Mouse (Mus musculus): ENCODE measurements around the gene Pa2g4. TPM values are rescaled to one million over a fixed set of nuclear protein-coding genes. Genes with fewer than 3 reads are reported as not detected.
A peak's percentile ranks its signal among the peaks of the same experiment; 100 is the strongest.
"Not testable (repeated sequence)": the region's sequence is repeated elsewhere in the genome, so short reads cannot be mapped to it uniquely, and the experiment has no call there.

Gene Pa2g4
- 124 and 125 TPM in 2 replicates for polyA plus RNA-seq (2015; fragmentation: Nextera tagmentation; extraction: Ambion mirVana)

DNA sequence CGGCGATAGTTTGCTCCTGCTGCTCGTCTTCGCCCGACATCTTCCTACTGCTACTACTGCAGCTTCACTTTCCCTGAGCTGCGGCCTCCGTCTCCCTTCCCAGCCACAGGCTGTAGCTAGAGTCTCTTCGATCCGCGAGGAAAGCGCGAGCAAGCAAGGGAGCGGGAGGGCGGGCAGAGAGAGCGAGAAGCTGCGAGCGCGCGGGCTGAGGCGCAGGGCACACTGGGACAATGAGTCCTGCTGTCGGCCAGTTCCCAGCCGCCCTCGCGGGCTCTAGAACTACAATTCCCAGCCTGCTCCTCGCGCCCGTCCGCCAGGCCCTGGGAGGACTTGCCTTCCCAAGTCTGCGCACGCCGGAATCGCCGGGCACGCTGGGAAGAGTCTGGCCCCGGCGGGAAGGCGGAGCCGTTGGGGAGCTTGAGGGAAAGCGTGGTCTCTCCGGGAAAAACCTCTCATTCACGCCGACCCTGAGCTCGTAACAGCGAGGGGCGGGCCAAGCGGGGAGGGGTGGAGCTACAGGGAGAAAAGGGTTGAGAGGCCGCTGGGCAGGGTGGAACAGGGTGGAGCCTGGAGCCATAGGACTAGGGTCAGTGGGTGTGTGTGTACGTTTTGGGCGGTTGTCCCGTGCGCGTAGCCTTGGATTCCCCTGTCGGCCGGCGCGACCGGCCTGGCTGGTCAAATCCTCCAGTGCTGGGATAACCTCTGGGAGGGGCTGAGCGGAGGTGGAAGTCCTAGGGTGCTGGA is at the start of gene Pa2g4:
Pa2g4 (minus strand) TSS at position 200 of the 744 bp plus-strand sequence.
- H3K4me1 ChIP-seq (ENCODE audit: control insufficient read depth, insufficient read depth, low read length), result peaks cover 12% of the 10 kb centered on the region
- WGBS, result under 1% methylated on average over 57 of the region's 58 CpGs
- H3K9me3 ChIP-seq (replicated peaks; ENCODE audit: control insufficient read depth, low read length, poor library complexity, severe bottlenecking), result no peaks in the 10 kb centered on the region
- peak within 1 kb of the TSS; percentile 91 for H3K4me2 ChIP-seq (ENCODE audit: low read length)
- H3K27me3 ChIP-seq (ENCODE audit: control insufficient read depth, insufficient read depth, low read depth, low read length), result no peaks in the 10 kb centered on the region
- peak; percentile 99 for ATAC-seq
- H3K36me3 ChIP-seq (ENCODE audit: control insufficient read depth, insufficient read depth, low read length), result 0 out of 2 replicates have a peak, but pooled peaks cover 6% of the 10 kb centered on the region
- H3K4me3 ChIP-seq (ENCODE audit: low read depth, low read length), result peak within 1 kb of the TSS; percentile 93
- H3K27ac ChIP-seq (ENCODE audit: low read length), result peak within 1 kb of the TSS; percentile 92
- peak within 1 kb of the TSS; percentile 95 for H3K9ac ChIP-seq (ENCODE audit: low read depth, low read length)

DNA sequence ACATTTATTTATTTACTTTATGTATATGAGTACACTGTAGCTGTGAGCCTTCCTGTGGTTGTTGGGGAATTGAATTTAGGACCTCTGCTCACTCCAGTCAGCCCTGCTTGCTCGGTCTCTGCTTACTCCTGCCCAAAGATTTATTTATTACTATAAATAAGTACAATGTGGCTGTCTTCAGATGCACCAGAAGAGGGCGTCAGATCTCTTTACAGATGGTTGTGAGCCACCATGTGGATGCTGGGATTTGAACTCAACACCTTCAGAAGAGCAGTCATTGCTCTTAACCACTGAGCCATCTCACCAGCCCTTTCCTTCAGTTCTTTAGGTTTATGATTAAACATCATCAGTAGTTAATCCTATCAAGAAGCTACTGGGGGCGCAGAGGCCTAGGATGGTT is 49.1 kb upstream of the Pa2g4 start:
- no peak overlapping the region for H3K4me3 ChIP-seq (ENCODE audit: low read depth, low read length)
- H3K36me3 ChIP-seq (ENCODE audit: control insufficient read depth, insufficient read depth, low read length), result no peaks in the 10 kb centered on the region
- H3K27ac ChIP-seq (ENCODE audit: low read length), result no peak overlapping the region
- H3K9ac ChIP-seq (ENCODE audit: low read depth, low read length), result no peak overlapping the region
- H3K4me1 ChIP-seq (ENCODE audit: control insufficient read depth, insufficient read depth, low read length), result no peaks in the 10 kb centered on the region
- H3K27me3 ChIP-seq (ENCODE audit: control insufficient read depth, insufficient read depth, low read depth, low read length), result no peaks in the 10 kb centered on the region; the same call in 1 of the 2 replicates
- H3K9me3 ChIP-seq (replicated peaks; ENCODE audit: control insufficient read depth, low read length, poor library complexity, severe bottlenecking), result no peaks in the 10 kb centered on the region
- H3K4me2 ChIP-seq (ENCODE audit: low read length), result no peak overlapping the region
- WGBS, result 56% methylated on average over 3 of the region's 3 CpGs
- no peak for ATAC-seq

DNA sequence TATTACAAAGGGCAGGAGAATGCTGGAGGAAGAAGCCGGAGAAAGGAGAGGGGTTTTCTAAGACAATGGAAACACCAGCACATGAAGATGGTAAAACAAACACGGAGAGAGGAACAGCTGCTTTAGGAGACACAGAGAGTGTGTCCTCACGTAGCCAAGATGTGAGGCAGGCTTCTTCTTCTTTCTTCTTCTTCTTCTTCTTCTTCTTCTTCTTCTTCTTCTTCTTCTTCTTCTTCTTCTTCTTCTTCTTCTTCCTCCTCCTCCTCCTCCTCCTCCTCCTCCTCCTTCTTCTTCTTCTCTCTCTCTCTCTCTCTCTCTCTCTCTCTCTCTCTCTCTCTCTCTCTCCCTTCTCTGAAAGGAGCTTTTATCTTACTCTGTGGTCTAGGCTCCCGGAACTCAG is 48.0 kb upstream of the Pa2g4 start:
- H3K27ac ChIP-seq (ENCODE audit: low read length); ATAC-seq; H3K4me3 ChIP-seq (ENCODE audit: low read depth, low read length); H3K9me3 ChIP-seq (replicated peaks; ENCODE audit: control insufficient read depth, low read length, poor library complexity, severe bottlenecking); H3K27me3 ChIP-seq (ENCODE audit: control insufficient read depth, insufficient read depth, low read depth, low read length); H3K9ac ChIP-seq (ENCODE audit: low read depth, low read length); H3K4me2 ChIP-seq (ENCODE audit: low read length); H3K36me3 ChIP-seq (ENCODE audit: control insufficient read depth, insufficient read depth, low read length); H3K4me1 ChIP-seq (ENCODE audit: control insufficient read depth, insufficient read depth, low read length): not testable (repeated sequence)
- WGBS, result 69% methylated on average over 4 of the region's 4 CpGs

- Histone ChIP-seq H3K9ac (ENCODE audit: low read depth, low read length) (no peak overlapping the region), H3K36me3 (ENCODE audit: control insufficient read depth, insufficient read depth, low read length) (no peaks in the 10 kb centered on the region), H3K9me3 (replicated peaks; ENCODE audit: control insufficient read depth, low read length, poor library complexity, severe bottlenecking) (no peaks in the 10 kb centered on the region), H3K4me2 (ENCODE audit: low read length) (no peak overlapping the region), H3K4me1 (ENCODE audit: control insufficient read depth, insufficient read depth, low read length) (no peaks in the 10 kb centered on the region), H3K4me3 (ENCODE audit: low read depth, low read length) (no peak overlapping the region), H3K27ac (ENCODE audit: low read length) (no peak overlapping the region), H3K27me3 (ENCODE audit: control insufficient read depth, insufficient read depth, low read depth, low read length) (no peaks in the 10 kb centered on the region; the same call in 1 of the 2 replicates)
- ATAC-seq, result no peak
- WGBS, result 48% methylated on average over 6 of the region's 6 CpGs
Observed at GRCm38 (mm10) chr10:128613154-128613440, 47.3 kb upstream of the Pa2g4 start.

DNA sequence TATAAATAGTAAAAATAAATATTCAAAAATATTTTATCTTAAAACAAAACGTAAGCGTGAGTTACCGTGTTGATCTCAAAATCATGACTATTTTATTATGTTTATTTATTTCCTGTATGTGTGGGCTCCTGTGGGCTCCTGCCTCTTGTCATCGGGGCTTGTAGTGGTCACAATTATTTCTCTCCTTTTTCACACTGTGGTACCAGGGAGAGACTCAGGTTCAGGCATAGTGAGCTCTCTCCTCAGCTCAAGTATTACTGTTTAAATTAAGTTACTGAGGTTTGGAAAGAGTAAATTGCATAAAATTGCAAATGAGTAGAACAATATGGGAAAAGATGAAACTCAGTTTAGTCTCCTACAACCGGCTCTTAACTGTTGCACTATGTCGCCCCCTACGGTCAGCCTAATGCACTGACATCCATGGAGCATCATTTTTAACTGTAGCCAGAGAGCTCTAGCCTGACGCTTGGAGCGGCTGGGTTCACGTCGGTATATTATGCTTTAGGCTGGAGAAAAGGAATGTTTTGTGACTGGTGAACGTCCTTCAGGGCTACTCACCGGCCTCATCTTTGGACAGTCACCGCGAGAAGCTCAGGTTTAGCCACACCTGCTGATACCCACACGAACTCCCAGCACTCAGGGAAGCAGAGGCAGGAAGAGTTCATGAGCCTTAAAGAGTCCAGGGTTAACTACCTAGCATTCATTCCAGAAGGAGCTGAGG is 46.8 kb upstream of the Pa2g4 start:
- H3K27ac ChIP-seq (ENCODE audit: low read length), result no peak overlapping the region
- no peaks in the 10 kb centered on the region; the same call in 1 of the 2 replicates for H3K27me3 ChIP-seq (ENCODE audit: control insufficient read depth, insufficient read depth, low read depth, low read length)
- ATAC-seq, result peak; percentile 64; the same call in 1 of the 2 replicates
- H3K4me1 ChIP-seq (ENCODE audit: control insufficient read depth, insufficient read depth, low read length), result no peaks in the 10 kb centered on the region
- H3K36me3 ChIP-seq (ENCODE audit: control insufficient read depth, insufficient read depth, low read length), result no peaks in the 10 kb centered on the region
- WGBS, result 14% methylated on average over 16 of the region's 16 CpGs
- peak overlapping the region; percentile 30; the same call in 1 of the 2 replicates for H3K4me2 ChIP-seq (ENCODE audit: low read length)
- H3K4me3 ChIP-seq (ENCODE audit: low read depth, low read length), result no peak overlapping the region
- no peaks in the 10 kb centered on the region for H3K9me3 ChIP-seq (replicated peaks; ENCODE audit: control insufficient read depth, low read length, poor library complexity, severe bottlenecking)
- no peak overlapping the region for H3K9ac ChIP-seq (ENCODE audit: low read depth, low read length)

DNA sequence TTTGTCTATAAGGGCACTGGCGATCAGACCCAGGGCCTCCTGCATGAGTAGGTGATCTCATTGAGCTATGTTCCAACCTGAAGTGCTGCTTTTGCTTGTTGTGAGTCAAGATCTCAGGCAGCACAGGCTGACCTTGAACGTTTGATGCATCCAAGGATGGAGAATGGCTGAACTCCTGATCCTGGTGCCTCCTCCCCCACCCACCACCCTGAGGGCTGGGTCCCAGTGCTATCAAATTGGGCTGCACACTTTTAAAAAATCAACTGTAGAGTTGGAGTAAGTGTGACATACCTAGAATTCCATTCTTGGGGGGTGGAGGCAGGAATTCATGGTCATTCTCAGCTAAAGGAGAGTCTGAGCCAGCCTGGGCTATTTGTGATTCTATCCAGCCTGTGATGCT is 40.7 kb upstream of the Pa2g4 start:
- no peaks in the 10 kb centered on the region for H3K27me3 ChIP-seq (ENCODE audit: control insufficient read depth, insufficient read depth, low read depth, low read length)
- no peak overlapping the region for H3K27ac ChIP-seq (ENCODE audit: low read length)
- WGBS, result 46% methylated on average over 2 of the region's 2 CpGs
- no peaks in the 10 kb centered on the region for H3K4me1 ChIP-seq (ENCODE audit: control insufficient read depth, insufficient read depth, low read length)
- no peaks in the 10 kb centered on the region for H3K36me3 ChIP-seq (ENCODE audit: control insufficient read depth, insufficient read depth, low read length)
- ATAC-seq, result no peak
- no peak overlapping the region for H3K4me2 ChIP-seq (ENCODE audit: low read length)
- H3K9ac ChIP-seq (ENCODE audit: low read depth, low read length), result no peak overlapping the region
- H3K4me3 ChIP-seq (ENCODE audit: low read depth, low read length), result no peak overlapping the region
- no peaks in the 10 kb centered on the region for H3K9me3 ChIP-seq (replicated peaks; ENCODE audit: control insufficient read depth, low read length, poor library complexity, severe bottlenecking)

- no peak overlapping the region for H3K27ac ChIP-seq (ENCODE audit: low read length)
- H3K4me1 ChIP-seq (ENCODE audit: control insufficient read depth, insufficient read depth, low read length), result no peaks in the 10 kb centered on the region
- H3K27me3 ChIP-seq (ENCODE audit: control insufficient read depth, insufficient read depth, low read depth, low read length), result no peaks in the 10 kb centered on the region
- no peak overlapping the region for H3K4me3 ChIP-seq (ENCODE audit: low read depth, low read length)
- ATAC-seq, result no peak
- 90% methylated on average over 4 of the region's 4 CpGs for WGBS
- H3K9ac ChIP-seq (ENCODE audit: low read depth, low read length), result 0 out of 2 replicates have a peak overlapping the region, but pooled peaks have one; percentile 10
- H3K4me2 ChIP-seq (ENCODE audit: low read length), result no peak overlapping the region
- no peaks in the 10 kb centered on the region for H3K9me3 ChIP-seq (replicated peaks; ENCODE audit: control insufficient read depth, low read length, poor library complexity, severe bottlenecking)
- H3K36me3 ChIP-seq (ENCODE audit: control insufficient read depth, insufficient read depth, low read length), result no peaks in the 10 kb centered on the region
Observed at GRCm38 (mm10) chr10:128602470-128603128, 36.8 kb upstream of the Pa2g4 start.

DNA sequence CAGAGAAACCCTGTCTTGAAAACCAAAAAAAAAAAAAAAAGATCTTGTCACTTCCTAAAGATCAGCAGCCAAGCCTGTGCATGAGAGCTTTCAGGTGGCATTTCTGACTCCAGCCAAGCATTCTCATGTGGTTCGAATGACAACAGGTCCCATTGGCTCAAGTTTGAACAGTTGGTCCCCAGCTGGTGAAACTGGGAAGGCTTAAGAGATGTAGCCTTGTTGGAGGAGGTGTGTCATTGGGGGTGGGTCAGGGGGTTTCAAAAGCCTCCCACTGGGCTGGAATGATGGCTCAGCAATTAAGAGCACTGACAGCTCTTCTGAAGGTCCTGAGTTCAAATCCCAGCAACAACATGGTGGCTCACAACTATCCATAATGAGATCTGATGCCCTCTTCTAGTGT is 35.7 kb upstream of the Pa2g4 start:
- Histone ChIP-seq H3K27ac (ENCODE audit: low read length) (no peak overlapping the region), H3K27me3 (ENCODE audit: control insufficient read depth, insufficient read depth, low read depth, low read length) (no peaks in the 10 kb centered on the region), H3K4me1 (ENCODE audit: control insufficient read depth, insufficient read depth, low read length) (no peaks in the 10 kb centered on the region), H3K4me3 (ENCODE audit: low read depth, low read length) (no peak overlapping the region), H3K9me3 (replicated peaks; ENCODE audit: control insufficient read depth, low read length, poor library complexity, severe bottlenecking) (no peaks in the 10 kb centered on the region), H3K9ac (ENCODE audit: low read depth, low read length) (no peak overlapping the region), H3K36me3 (ENCODE audit: control insufficient read depth, insufficient read depth, low read length) (no peaks in the 10 kb centered on the region), H3K4me2 (ENCODE audit: low read length) (no peak overlapping the region)
- 93% methylated on average over 1 of the region's 1 CpGs for WGBS
- ATAC-seq, result no peak

DNA sequence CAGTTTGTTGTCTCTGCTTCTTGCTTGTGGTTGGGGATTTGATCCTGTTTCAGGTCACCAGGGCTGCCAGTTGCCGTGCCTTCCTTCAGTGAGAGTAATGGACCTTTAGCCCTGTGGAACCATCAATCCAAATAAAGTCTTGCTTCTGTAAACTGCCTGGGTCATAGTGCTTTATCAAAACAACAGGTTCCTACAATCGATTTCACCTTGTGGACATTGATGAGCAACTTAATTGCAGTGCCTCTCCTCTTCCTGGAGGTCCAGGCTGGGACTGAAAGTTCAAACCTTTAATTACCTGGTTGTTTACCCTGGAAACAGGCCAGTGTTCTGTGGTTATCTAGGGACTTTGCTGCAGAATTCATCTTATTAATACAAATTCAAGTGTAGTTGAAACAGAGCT is 32.7 kb upstream of the Pa2g4 start:
- H3K4me3 ChIP-seq (ENCODE audit: low read depth, low read length), result no peak overlapping the region
- H3K36me3 ChIP-seq (ENCODE audit: control insufficient read depth, insufficient read depth, low read length), result no peaks in the 10 kb centered on the region
- no peak overlapping the region for H3K27ac ChIP-seq (ENCODE audit: low read length)
- no peak overlapping the region for H3K4me2 ChIP-seq (ENCODE audit: low read length)
- H3K4me1 ChIP-seq (ENCODE audit: control insufficient read depth, insufficient read depth, low read length), result no peaks in the 10 kb centered on the region
- ATAC-seq, result no peak
- no peaks in the 10 kb centered on the region for H3K9me3 ChIP-seq (replicated peaks; ENCODE audit: control insufficient read depth, low read length, poor library complexity, severe bottlenecking)
- H3K9ac ChIP-seq (ENCODE audit: low read depth, low read length), result no peak overlapping the region
- H3K27me3 ChIP-seq (ENCODE audit: control insufficient read depth, insufficient read depth, low read depth, low read length), result no peaks in the 10 kb centered on the region
- 93% methylated on average over 2 of the region's 2 CpGs for WGBS
